Comparison of ENCODE assay signal across 9 mouse cellular contexts in the genomic region with DNA sequence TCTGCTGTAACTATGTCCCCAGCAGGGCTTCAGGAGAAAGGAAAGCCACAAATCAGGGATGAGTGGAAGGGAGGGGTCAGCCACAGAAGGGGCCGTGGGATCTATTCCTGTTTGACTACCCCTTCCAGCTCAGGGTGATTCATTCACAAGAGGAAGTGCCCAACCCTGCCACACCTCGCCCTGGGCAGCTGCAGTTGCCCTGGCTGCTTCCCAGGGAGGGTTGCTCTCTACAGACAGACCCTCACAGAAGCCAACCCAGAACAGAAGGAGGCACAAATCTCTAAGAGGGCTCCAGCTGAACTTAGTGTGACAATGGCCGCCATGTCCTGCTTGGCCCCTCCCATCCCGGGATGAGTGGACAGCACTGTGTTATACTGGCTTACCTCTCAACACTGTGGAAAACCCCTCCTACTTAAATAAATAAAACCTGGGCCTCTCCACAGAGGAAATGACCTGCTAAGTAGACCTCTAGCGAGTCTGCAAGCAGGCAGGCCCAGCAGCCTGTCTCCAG. TPM values are rescaled to one million over a fixed set of nuclear protein-coding genes. Genes with fewer than 3 reads are reported as not detected.
DNase-seq lines count a peak whose midpoint lies in the region; ATAC-seq and TF ChIP-seq lines count a peak whose summit lies in the region.
"Had no signal": no experiment of that assay in that cellular context is flagged by ENCODE, and none has a peak within 500 bp of the region (broad histone marks: within the 10 kb centered on the region; RNA-seq: fewer than 3 reads in every experiment).

No protein-coding gene starts in this region.

- ATAC-seq in heart, embryonic 14.5 days (ENCODE audit: insufficient number of reproducible peaks, insufficient read depth, low FRiP score, low read depth), result no peak
- 0 out of 2 replicates have a peak, but pooled peaks have one; percentile 4 for ATAC-seq in liver, embryonic 16.5 days (ENCODE audit: low read depth)
- peak; percentile 80 for ATAC-seq in stomach, embryonic 15.5 days (ENCODE audit: insufficient read depth, low FRiP score, low read depth)
- ATAC-seq in midbrain, postnatal 0 days (ENCODE audit: low FRiP score), result no peak

- 17% methylated on average over 5 of the region's 5 CpGs for WGBS in spleen, adult 2 months
- WGBS in heart, embryonic 14.5 days, result 56% methylated on average over 5 of the region's 5 CpGs
- 10% methylated on average over 5 of the region's 5 CpGs for WGBS in liver, embryonic 16.5 days (ENCODE audit: insufficient replicate concordance)
- 43% methylated on average over 5 of the region's 5 CpGs for WGBS in stomach, embryonic 15.5 days
- WGBS in midbrain, postnatal 0 days, result 87% methylated on average over 5 of the region's 5 CpGs

- DNase-seq in spleen, adult 2 months (ENCODE audit: low read depth in 1 of 2, low spot score in 2 of 2), result no peak
- DNase-seq in spleen, postnatal 10 days (ENCODE audit: low spot score in 2 of 2), result no peak
- no peak for DNase-seq in layer of hippocampus, adult 8-10 months (ENCODE audit: low spot score in 2 of 2)
- no peak for DNase-seq in spleen, postnatal 36 days (ENCODE audit: low spot score in 2 of 2)
- no peak for DNase-seq in midbrain, postnatal 0 days (ENCODE audit: low spot score)

- TF ChIP-seq CTCF in spleen, adult 2 months (IDR thresholded peaks at IDR 0.05; ENCODE audit: extremely low read depth, insufficient read depth, insufficient read length, insufficient replicate concordance), result no peak
- no peak for TF ChIP-seq CTCF in midbrain, postnatal 0 days (IDR thresholded peaks at IDR 0.05)

- peaks cover 26% of the 10 kb centered on the region for H3K4me1 ChIP-seq in spleen, adult 2 months (ENCODE audit: control insufficient read depth, insufficient read depth, insufficient read length)
- H3K4me1 ChIP-seq in heart, embryonic 14.5 days (ENCODE audit: control insufficient read depth in 2 of 2, insufficient read depth in 2 of 2, low read length in 2 of 2), result peaks cover 33 to 62% of the 10 kb centered on the region in 2 experiments
- H3K4me1 ChIP-seq in liver, embryonic 16.5 days (ENCODE audit: control insufficient read depth, low read depth, low read length), result peaks cover 41% of the 10 kb centered on the region
- H3K4me1 ChIP-seq in stomach, embryonic 15.5 days, result peaks cover 32% of the 10 kb centered on the region
- no peaks in the 10 kb centered on the region for H3K4me1 ChIP-seq in midbrain, postnatal 0 days (ENCODE audit: insufficient read depth, low read length)

- no peak for TF ChIP-seq POLR2A in spleen, adult 2 months (IDR thresholded peaks at IDR 0.05; ENCODE audit: low read depth, low read length)

- no peaks in the 10 kb centered on the region for H3K36me3 ChIP-seq in spleen, adult 2 months (ENCODE audit: control insufficient read depth, insufficient read depth, low read length)
- H3K36me3 ChIP-seq in heart, embryonic 14.5 days (ENCODE audit: control insufficient read depth, insufficient read depth, low read length), result peaks cover 18% of the 10 kb centered on the region
- H3K36me3 ChIP-seq in liver, embryonic 16.5 days (ENCODE audit: control insufficient read depth, insufficient read depth), result no peaks in the 10 kb centered on the region
- no peaks in the 10 kb centered on the region for H3K36me3 ChIP-seq in stomach, embryonic 15.5 days
- H3K36me3 ChIP-seq in midbrain, postnatal 0 days (ENCODE audit: insufficient read depth, low read length), result no peaks in the 10 kb centered on the region

- H3K4me3 ChIP-seq in spleen, adult 2 months (ENCODE audit: extremely low read depth, insufficient read depth, insufficient read length), result no peak overlapping the region
- no peak overlapping the region for H3K4me3 ChIP-seq in heart, embryonic 14.5 days (ENCODE audit: control insufficient read depth in 1 of 2, insufficient read depth in 1 of 2, low read depth in 1 of 2, low read length in 2 of 2)
- no peak overlapping the region for H3K4me3 ChIP-seq in liver, embryonic 16.5 days (ENCODE audit: low read depth, low read length)
- H3K4me3 ChIP-seq in stomach, embryonic 15.5 days (replicated peaks), result no peak overlapping the region
- no peak overlapping the region for H3K4me3 ChIP-seq in midbrain, postnatal 0 days (ENCODE audit: low read depth, low read length)

- no peak overlapping the region for H3K9ac ChIP-seq in heart, embryonic 14.5 days (ENCODE audit: low read length)
- peak overlapping the region; percentile 7 for H3K9ac ChIP-seq in liver, embryonic 16.5 days (ENCODE audit: low read depth, low read length)
- no peak overlapping the region for H3K9ac ChIP-seq in stomach, embryonic 15.5 days
- no peak overlapping the region for H3K9ac ChIP-seq in midbrain, postnatal 0 days (replicated peaks; ENCODE audit: low read length, poor library complexity, severe bottlenecking)
- H3K9ac ChIP-seq: hindbrain, embryonic 14.5 days had no signal

- H3K27me3 ChIP-seq in spleen, adult 2 months (ENCODE audit: control insufficient read depth, insufficient read depth, low read length), result no peaks in the 10 kb centered on the region
- no peaks in the 10 kb centered on the region for H3K27me3 ChIP-seq in heart, embryonic 14.5 days (ENCODE audit: control insufficient read depth, insufficient read depth, low read length)
- H3K27me3 ChIP-seq in liver, embryonic 16.5 days (ENCODE audit: control insufficient read depth, insufficient read depth, low read depth, low read length), result no peaks in the 10 kb centered on the region
- H3K27me3 ChIP-seq in stomach, embryonic 15.5 days (replicated peaks), result no peaks in the 10 kb centered on the region
- H3K27me3 ChIP-seq in midbrain, postnatal 0 days (ENCODE audit: insufficient read depth, low read length), result no peaks in the 10 kb centered on the region

- H3K4me2 ChIP-seq in heart, embryonic 14.5 days (ENCODE audit: low read length), result no peak overlapping the region
- peak overlapping the region; percentile 47 for H3K4me2 ChIP-seq in liver, embryonic 16.5 days (ENCODE audit: low read depth, low read length)
- peak overlapping the region; percentile 12; the same call in 1 of the 2 replicates for H3K4me2 ChIP-seq in stomach, embryonic 15.5 days
- no peak overlapping the region for H3K4me2 ChIP-seq in midbrain, postnatal 0 days (ENCODE audit: low read depth, low read length, poor library complexity, severe bottlenecking)
- H3K4me2 ChIP-seq: hindbrain, embryonic 14.5 days had no signal

- H3K9me3 ChIP-seq in heart, embryonic 14.5 days (ENCODE audit: control insufficient read depth, low read length), result no peaks in the 10 kb centered on the region
- H3K9me3 ChIP-seq in liver, embryonic 16.5 days (replicated peaks; ENCODE audit: control insufficient read depth, low read length), result no peaks in the 10 kb centered on the region
- H3K9me3 ChIP-seq in stomach, embryonic 15.5 days, result no peaks in the 10 kb centered on the region
- no peaks in the 10 kb centered on the region for H3K9me3 ChIP-seq in midbrain, postnatal 0 days (ENCODE audit: low read length)

- peak overlapping the region; percentile 44 for H3K27ac ChIP-seq in spleen, adult 2 months (ENCODE audit: insufficient read depth, low read length)
- peak overlapping the region; percentile 49 to 86; a peak in 3 of 4 replicates for H3K27ac ChIP-seq in heart, embryonic 14.5 days (replicated peaks in 1 of 2; ENCODE audit: control insufficient read depth in 1 of 2, insufficient read depth in 1 of 2, low read depth in 2 of 2, low read length in 2 of 2)
- H3K27ac ChIP-seq in liver, embryonic 16.5 days (ENCODE audit: low read length), result peak overlapping the region; percentile 10; the same call in 1 of the 2 replicates
- peak overlapping the region; percentile 89 for H3K27ac ChIP-seq in stomach, embryonic 15.5 days
- H3K27ac ChIP-seq in midbrain, postnatal 0 days (ENCODE audit: low read depth, low read length), result no peak overlapping the region
- H3K27ac ChIP-seq: hindbrain, embryonic 14.5 days had no signal

RNA-seq across cellular contexts. Expression of a gene that starts 28.5 kb away (rescaled TPM):
- polyA plus RNA-seq in spleen, adult 2 months (2012; rRNA removed), result 11.1 and 12.1 TPM in 2 replicates
- polyA plus RNA-seq in heart, embryonic 14.5 days (2014; fragmentation: Nextera tagmentation; extraction: Ambion mirVana), result 38.2 and 38.9 TPM in 2 replicates
- polyA plus RNA-seq in liver, embryonic 16.5 days (2015; fragmentation: Nextera tagmentation; extraction: Ambion mirVana), result 7.1 and 7.2 TPM in 2 replicates
- 52.7 and 55.8 TPM in 2 replicates for polyA plus RNA-seq in stomach, embryonic 15.5 days (2015; fragmentation: Nextera tagmentation; extraction: Ambion mirVana)
- 10 to 100 TPM; 19.9 to 29.8 (median 23.6) TPM for total RNA-seq in layer of hippocampus, adult 8-10 months (2022)
- 16.3 and 28.1 TPM in 2 replicates for total RNA-seq in midbrain, postnatal 0 days (2014; rRNA removed)
- polyA plus RNA-seq in midbrain, postnatal 0 days (2015; fragmentation: Nextera tagmentation; extraction: Ambion mirVana), result 19.5 and 22.2 TPM in 2 replicates

RNA-seq across cellular contexts. Expression of a gene that starts 44.6 kb away (rescaled TPM):
- 12.1 and 13.1 TPM in 2 replicates for polyA plus RNA-seq in spleen, adult 2 months (2012; rRNA removed)
- 8.5 and 9.7 TPM in 2 replicates for polyA plus RNA-seq in heart, embryonic 14.5 days (2014; fragmentation: Nextera tagmentation; extraction: Ambion mirVana)
- polyA plus RNA-seq in liver, embryonic 16.5 days (2015; fragmentation: Nextera tagmentation; extraction: Ambion mirVana), result 0.64 and 0.65 TPM in 2 replicates
- polyA plus RNA-seq in stomach, embryonic 15.5 days (2015; fragmentation: Nextera tagmentation; extraction: Ambion mirVana), result 6.8 and 6.9 TPM in 2 replicates
- 10 to 100 TPM; 31.8 to 34.5 (median 32.9) TPM for total RNA-seq in layer of hippocampus, adult 8-10 months (2022)
- 21.0 and 27.4 TPM in 2 replicates for total RNA-seq in midbrain, postnatal 0 days (2014; rRNA removed)
- polyA plus RNA-seq in midbrain, postnatal 0 days (2015; fragmentation: Nextera tagmentation; extraction: Ambion mirVana), result 1.2 and 1.5 TPM in 2 replicates

Comparison
In these comparisons a context has a peak if more than half of its experiments do, and no peak if none do; other contexts are left out.
1. ATAC-seq: peak in liver, embryonic 16.5 days (single experiment) and stomach, embryonic 15.5 days (single experiment); none in heart, embryonic 14.5 days (single experiment) and midbrain, postnatal 0 days (single experiment).
2. H3K4me2 ChIP-seq: peak in liver, embryonic 16.5 days (single experiment) and stomach, embryonic 15.5 days (single experiment); none in heart, embryonic 14.5 days (single experiment) and midbrain, postnatal 0 days (single experiment).